ENCODE assay signal across 9 mouse cellular contexts in the genomic region with DNA sequence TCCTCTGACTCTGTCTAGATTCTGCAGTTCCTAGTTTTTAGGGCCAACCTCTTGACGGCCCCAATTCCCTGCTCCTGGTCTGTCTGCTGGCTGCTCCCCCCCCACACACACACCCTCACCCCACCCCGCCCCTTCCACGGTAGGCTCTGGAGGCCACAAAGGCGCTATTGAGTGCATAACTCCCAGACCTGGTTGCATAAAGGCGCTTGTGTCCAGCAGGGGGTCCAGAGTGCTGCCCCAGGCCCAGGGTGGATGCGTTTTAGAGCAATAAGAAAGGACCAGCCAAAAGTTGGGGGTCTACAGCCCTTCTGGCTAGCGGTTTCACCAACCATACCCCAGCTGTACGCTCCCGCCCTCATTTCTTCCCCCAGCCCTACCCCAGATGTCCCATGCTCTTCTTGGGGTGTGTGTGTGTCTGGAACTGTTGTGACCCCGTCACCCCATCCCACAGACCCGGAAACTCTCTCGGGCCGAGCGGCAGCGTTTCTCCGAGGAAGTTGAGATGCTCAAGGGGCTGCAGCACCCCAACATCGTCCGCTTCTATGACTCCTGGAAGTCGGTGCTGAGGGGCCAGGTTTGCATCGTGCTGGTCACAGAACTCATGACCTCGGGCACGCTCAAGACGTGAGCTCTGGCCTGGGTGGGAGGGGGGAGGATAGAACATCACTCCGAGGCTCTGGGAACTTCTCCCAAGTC. TPM values are rescaled to one million over a fixed set of nuclear protein-coding genes. Genes with fewer than 3 reads are reported as not detected.
A peak's percentile ranks its signal among the peaks of the same experiment; 100 is the strongest.
DNase-seq lines count a peak whose midpoint lies in the region; ATAC-seq lines count a peak whose summit lies in the region.
"Had no signal": no experiment of that assay in that cellular context is flagged by ENCODE, and none has a peak within 500 bp of the region (broad histone marks: within the 10 kb centered on the region; RNA-seq: fewer than 3 reads in every experiment).

No protein-coding gene starts in this region.

- H3K36me3 ChIP-seq in hindbrain, embryonic 13.5 days: peaks cover 14% of the 10 kb centered on the region
- H3K36me3 ChIP-seq in liver, embryonic 13.5 days: peaks cover 20% of the 10 kb centered on the region

- 0 out of 2 replicates have a peak overlapping the region, but pooled peaks have one; percentile 19 for H3K9ac ChIP-seq in hindbrain, embryonic 13.5 days
- peak overlapping the region; percentile 92 for H3K9ac ChIP-seq in liver, embryonic 13.5 days

- H3K9me3 ChIP-seq in hindbrain, embryonic 13.5 days: no peaks in the 10 kb centered on the region
- no peaks in the 10 kb centered on the region for H3K9me3 ChIP-seq in liver, embryonic 13.5 days (replicated peaks)

- H3K4me2 ChIP-seq in hindbrain, embryonic 13.5 days: peak overlapping the region; percentile 27; the same call in 1 of the 2 replicates
- peak overlapping the region; percentile 99 for H3K4me2 ChIP-seq in liver, embryonic 13.5 days

- peaks cover 50% of the 10 kb centered on the region for H3K4me1 ChIP-seq in hindbrain, embryonic 13.5 days (replicated peaks)
- peaks cover 75% of the 10 kb centered on the region for H3K4me1 ChIP-seq in liver, embryonic 13.5 days (replicated peaks)

- WGBS in hindbrain, embryonic 13.5 days: 2% methylated on average over 24 of the region's 24 CpGs
- WGBS in liver, embryonic 13.5 days (ENCODE audit: insufficient replicate concordance): 8% methylated on average over 24 of the region's 24 CpGs

- no peak for ATAC-seq in hindbrain, embryonic 13.5 days (ENCODE audit: low FRiP score)
- no peak for ATAC-seq in liver, embryonic 13.5 days (ENCODE audit: low read depth)

- no peak overlapping the region for H3K27ac ChIP-seq in hindbrain, embryonic 13.5 days
- no peak overlapping the region for H3K27ac ChIP-seq in liver, embryonic 13.5 days

- intact Hi-C loops in gastrocnemius, postnatal 36 days (cut with DNase I): no loop called here

- peaks cover 80% of the 10 kb centered on the region for H3K27me3 ChIP-seq in hindbrain, embryonic 13.5 days
- peaks cover 57% of the 10 kb centered on the region for H3K27me3 ChIP-seq in liver, embryonic 13.5 days

- DNase-seq in heart, adult 11 months: peak; percentile 91
- no peak for DNase-seq in heart, adult 18-20 months
- DNase-seq in CD4-positive helper T cell, adult 2 months (ENCODE audit: low read depth, low spot score): peak; percentile 11
- DNase-seq in liver, embryonic 13.5 days: no peak
- DNase-seq in gastrocnemius, postnatal 36 days: no peak
- no peak for DNase-seq in adrenal gland, adult (ENCODE audit: inconsistent age in 2 of 2, low spot score in 1 of 2)
- no peak for DNase-seq in urinary bladder, postnatal 10 days (ENCODE audit: low spot score)

- H3K4me3 ChIP-seq in hindbrain, embryonic 13.5 days: peak overlapping the region; percentile 19
- peak overlapping the region; percentile 72 for H3K4me3 ChIP-seq in liver, embryonic 13.5 days (replicated peaks)

RNA-seq across cellular contexts. Expression of a gene that starts 2.1 kb away (rescaled TPM):
- total RNA-seq in heart, adult 18-20 months (2021): 10 to 100 TPM in 1 of 2 experiments, 1 to 10 TPM in 1; 9.4 to 12.9 TPM
- polyA plus RNA-seq in hindbrain, embryonic 13.5 days (2015; fragmentation: Nextera tagmentation; extraction: Ambion mirVana): 7.0 and 7.7 TPM in 2 replicates
- 5.5 and 7.9 TPM in 2 replicates for polyA plus RNA-seq in liver, embryonic 13.5 days (2015; fragmentation: Nextera tagmentation; extraction: Ambion mirVana)
- under 1 TPM; 0.10 to 0.15 TPM for total RNA-seq in gastrocnemius, postnatal 36 days (2021)

RNA-seq across cellular contexts. Expression of a gene that starts 8.9 kb away (rescaled TPM):
- 100 to 1,000 TPM in 1 of 2 experiments, 10 to 100 TPM in 1; 87.3 to 107 TPM for total RNA-seq in heart, adult 18-20 months (2021)
- 110 and 115 TPM in 2 replicates for polyA plus RNA-seq in hindbrain, embryonic 13.5 days (2015; fragmentation: Nextera tagmentation; extraction: Ambion mirVana)
- polyA plus RNA-seq in liver, embryonic 13.5 days (2015; fragmentation: Nextera tagmentation; extraction: Ambion mirVana): 98.5 and 99.4 TPM in 2 replicates
- 10 to 100 TPM; 36.2 to 39.4 TPM for total RNA-seq in gastrocnemius, postnatal 36 days (2021)

RNA-seq across cellular contexts. Expression of a gene that starts 16.4 kb away (rescaled TPM):
- under 1 TPM; 0.15 to 0.23 TPM for total RNA-seq in heart, adult 18-20 months (2021)
- polyA plus RNA-seq in hindbrain, embryonic 13.5 days (2015; fragmentation: Nextera tagmentation; extraction: Ambion mirVana): 1.3 TPM in 2 replicates
- polyA plus RNA-seq in liver, embryonic 13.5 days (2015; fragmentation: Nextera tagmentation; extraction: Ambion mirVana): 0.63 and 0.85 TPM in 2 replicates
- under 1 TPM; 0.10 to 0.15 TPM for total RNA-seq in gastrocnemius, postnatal 36 days (2021)

RNA-seq across cellular contexts. Expression of a gene that starts 16.5 kb away (rescaled TPM):
- total RNA-seq in heart, adult 18-20 months (2021): 100 to 1,000 TPM in 1 of 2 experiments, 10 to 100 TPM in 1; 98.3 to 108 TPM
- polyA plus RNA-seq in hindbrain, embryonic 13.5 days (2015; fragmentation: Nextera tagmentation; extraction: Ambion mirVana): 216 and 226 TPM in 2 replicates
- 125 TPM in 2 replicates for polyA plus RNA-seq in liver, embryonic 13.5 days (2015; fragmentation: Nextera tagmentation; extraction: Ambion mirVana)
- 10 to 100 TPM; 64.3 to 71.4 TPM for total RNA-seq in gastrocnemius, postnatal 36 days (2021)

RNA-seq across cellular contexts. Expression of a gene that starts 16.6 kb away (rescaled TPM):
- 100 to 1,000 TPM in 1 of 2 experiments, 10 to 100 TPM in 1; 74.7 to 100 TPM for total RNA-seq in heart, adult 18-20 months (2021)
- polyA plus RNA-seq in hindbrain, embryonic 13.5 days (2015; fragmentation: Nextera tagmentation; extraction: Ambion mirVana): 84.8 and 94.9 TPM in 2 replicates
- polyA plus RNA-seq in liver, embryonic 13.5 days (2015; fragmentation: Nextera tagmentation; extraction: Ambion mirVana): 23.4 and 25.4 TPM in 2 replicates
- 10 to 100 TPM; 35.3 to 38.3 TPM for total RNA-seq in gastrocnemius, postnatal 36 days (2021)
- total RNA-seq: megakaryocyte-erythroid progenitor cell, adult 5-6 weeks had no signal

Comparison
In these comparisons a context has a peak if more than half of its experiments do, and no peak if none do; other contexts are left out.
1. DNase-seq: peak in heart, adult 11 months (single experiment) and CD4-positive helper T cell, adult 2 months (single experiment); none in heart, adult 18-20 months (0 of 2), liver, embryonic 13.5 days (single experiment), gastrocnemius, postnatal 36 days (0 of 2), adrenal gland, adult (0 of 2) and urinary bladder, postnatal 10 days (single experiment).
2. RNA of a gene that starts 2.1 kb away (total RNA-seq): 9.4 to 12.9 TPM in heart, adult 18-20 months; 0.10 to 0.15 TPM in gastrocnemius, postnatal 36 days; every median in the first group is over 4 times any median in the second.